Mouse (Mus musculus): ENCODE results near the gene Mrpl1.

DNA sequence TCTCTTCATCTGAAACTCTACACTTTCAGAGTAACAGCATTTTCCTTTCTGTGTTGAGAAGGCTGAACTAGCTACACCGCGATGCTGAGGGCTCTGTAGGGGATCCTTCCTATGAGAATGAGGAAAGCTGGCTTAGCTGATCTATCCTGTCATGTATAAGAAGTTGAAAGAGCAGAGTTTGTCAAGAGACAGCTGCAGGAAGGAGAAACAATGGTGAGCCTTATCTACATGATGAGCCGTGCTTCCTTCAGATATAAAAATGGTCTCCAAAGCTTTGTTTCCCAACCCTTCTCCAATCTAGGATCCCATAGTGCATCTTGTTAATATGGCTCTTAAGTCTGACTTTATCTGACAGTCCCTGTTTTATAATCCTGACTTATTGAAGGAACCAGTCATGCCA, 38.9 kb upstream of the Mrpl1 start:
- TF ChIP-seq EP300 (IDR thresholded peaks at IDR 0.05; ENCODE audit: low read length) (no peak), MXI1 (IDR thresholded peaks at IDR 0.05; ENCODE audit: low read depth, low read length) (no peak), JUND (conservative IDR thresholded peaks at IDR 0.05; ENCODE audit: low read depth, low read length) (no peak), MYC (IDR thresholded peaks at IDR 0.05; ENCODE audit: low read depth, low read length) (no peak), KAT2A (IDR thresholded peaks at IDR 0.05; ENCODE audit: insufficient replicate concordance, low read length) (no peak), CTCF (conservative IDR thresholded peaks at IDR 0.05 in 1 of 2, IDR thresholded peaks at IDR 0.05 in 1 of 2; ENCODE audit: low read depth in 2 of 2, low read length in 2 of 2) (no peak), ETS1 (conservative IDR thresholded peaks at IDR 0.05; ENCODE audit: low read depth, low read length) (no peak), ZMIZ1 (IDR thresholded peaks at IDR 0.05; ENCODE audit: low read depth, low read length) (no peak), RCOR1 (conservative IDR thresholded peaks at IDR 0.05; ENCODE audit: low read depth, low read length) (no peak), ZNF384 (IDR thresholded peaks at IDR 0.05; ENCODE audit: low read depth, low read length) (no peak), ZC3H11A (IDR thresholded peaks at IDR 0.05; ENCODE audit: low read depth, low read length) (no peak), NRF1 (IDR thresholded peaks at IDR 0.05; ENCODE audit: low read depth, low read length) (no peak), POLR2AphosphoS2 (IDR thresholded peaks at IDR 0.05; ENCODE audit: low read depth, low read length) (no peak), UBTF (IDR thresholded peaks at IDR 0.05; ENCODE audit: low read depth, low read length) (no peak)
